Mouse (Mus musculus) colon, adult 2 months (tissue): ENCODE measurements around the gene Dkkl1. TPM values are rescaled to one million over a fixed set of nuclear protein-coding genes. Genes with fewer than 3 reads are reported as not detected.

Experiments used
- polyA plus RNA-seq: library from polyadenylated mRNA; depleted of rRNA; stranded (reverse); fragments of >200 nt; gene quantifications from 2 replicates; pipeline ENCODE4 v1.2.3, GENCODE M21; 2012; rRNA removed

Dkkl1 gene
- 1.3 and 2.3 TPM in 2 replicates for polyA plus RNA-seq

DNA sequence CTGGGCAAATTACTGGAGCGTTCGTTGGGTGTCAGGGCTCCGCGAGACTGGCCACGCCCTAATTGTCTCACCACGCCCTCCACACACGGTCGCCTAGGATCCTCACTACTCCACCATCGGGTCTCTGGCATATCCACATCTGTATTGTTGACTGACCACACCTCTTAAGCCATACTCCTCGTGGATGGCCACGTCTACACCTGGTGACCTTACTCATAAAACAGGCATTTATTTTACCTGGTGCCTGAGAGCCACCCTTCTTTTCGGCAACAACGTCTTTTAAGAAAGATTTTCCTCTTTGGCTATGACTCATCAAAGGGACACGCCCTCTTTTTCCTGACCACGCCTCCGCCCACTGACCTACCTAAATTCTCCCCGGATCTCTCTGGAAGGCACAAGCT, at the start of gene Dkkl1:
Gene Dkkl1, minus strand, starts transcription at position 297 of the 401 bp plus-strand sequence.

GRCm38 (mm10) chr7:45240633-45241388, 28.9 kb upstream of the Dkkl1 start, which contains the start of gene Slc6a16:
Slc6a16 (plus strand) TSS chr7:45241085.

GRCm38 (mm10) chr7:45238723-45239496, 27.0 kb upstream of the Dkkl1 start, which contains the start of gene Cd37:
Cd37 (minus strand) TSS chr7:45239115.

DNA sequence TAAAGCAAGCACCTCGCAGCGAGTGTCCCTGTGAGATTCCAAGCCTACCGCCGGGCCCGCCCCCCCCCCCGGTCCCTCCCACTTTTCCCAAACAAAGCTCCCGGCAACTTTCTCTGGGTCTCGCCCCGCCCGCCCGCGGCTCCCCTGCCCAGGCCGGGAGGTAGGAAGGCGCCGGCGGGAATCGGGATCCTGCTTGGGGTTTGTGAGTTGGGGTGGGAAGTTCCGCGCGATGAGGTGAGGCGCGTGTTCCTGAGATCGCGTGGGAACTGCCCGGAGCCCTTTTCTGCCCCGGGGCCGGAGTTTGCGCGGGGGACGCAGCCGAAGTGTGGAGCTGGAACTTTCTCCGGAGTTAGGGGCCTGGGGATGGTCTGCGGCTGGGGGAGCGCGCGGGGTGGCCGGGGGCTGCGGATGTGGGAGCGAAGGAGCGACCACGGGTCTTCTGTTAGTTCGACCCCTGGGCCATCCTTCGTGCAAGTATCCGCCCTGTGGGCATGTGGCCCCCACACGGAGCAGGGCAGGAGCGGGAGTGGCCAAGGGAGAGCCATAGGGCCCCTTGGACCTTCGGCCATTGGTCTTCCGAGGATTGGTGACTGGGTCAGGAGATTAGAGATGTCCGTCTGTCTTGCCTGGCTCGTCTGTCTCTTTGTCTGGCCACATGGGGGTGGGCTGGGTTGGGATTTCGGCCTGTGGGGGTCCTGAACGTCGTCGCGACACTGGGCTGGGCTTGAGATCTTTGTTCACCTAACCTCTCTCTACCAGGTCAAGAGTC, 3.9 kb upstream of the Dkkl1 start, which contains the start of gene Tead2:
Gene Tead2, plus strand, starts transcription at position 81 of the 769 bp plus-strand sequence.

GRCm38 (mm10) chr7:45204380-45205143, 7.4 kb downstream of the Dkkl1 start, which contains the start of gene Ccdc155:
Ccdc155 (minus strand) TSS chr7:45204892.

DNA sequence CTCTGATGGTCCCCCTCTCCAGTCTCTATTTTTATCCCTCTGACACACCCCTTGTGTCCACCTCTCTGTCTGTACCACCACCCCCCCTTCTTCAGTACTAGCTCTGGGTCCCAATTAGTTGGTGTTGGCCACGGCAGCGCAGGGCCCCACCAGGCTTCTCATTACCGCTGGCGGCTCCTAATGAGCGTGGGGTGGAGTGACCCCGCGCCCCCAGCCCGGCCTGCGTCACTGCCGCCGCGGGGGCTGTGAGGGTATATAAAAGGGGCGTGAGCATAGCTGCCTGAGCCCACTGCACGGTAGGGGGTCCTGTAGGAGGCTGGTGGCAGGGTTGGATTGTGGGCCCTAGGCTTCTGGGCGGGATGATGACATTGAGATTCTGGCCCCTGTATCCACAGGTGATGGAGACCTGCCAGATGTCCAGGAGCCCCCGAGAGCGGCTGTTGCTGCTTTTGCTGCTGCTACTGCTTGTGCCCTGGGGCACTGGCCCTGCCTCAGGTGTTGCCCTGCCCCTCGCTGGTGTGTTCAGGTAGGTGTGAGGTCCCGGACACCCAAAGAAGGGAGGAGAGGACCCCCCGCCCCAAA, 31.0 kb downstream of the Dkkl1 start, which contains the start of gene Pth2:
Gene Pth2, plus strand, starts transcription at position 100 of the 582 bp plus-strand sequence.

GRCm38 (mm10) chr7:45179469-45179868, 32.5 kb downstream of the Dkkl1 start, which contains the start of gene Gfy:
Gfy (minus strand) TSS chr7:45179569.

GRCm38 (mm10) chr7:45163735-45164490, 48.0 kb downstream of the Dkkl1 start, which contains the start of gene Slc17a7:
Slc17a7 (plus strand) TSS chr7:45163949.

Other genes starting within 250 kb of the Dkkl1 start
- gene Cpt1c, start 237.3 kb downstream of the Dkkl1 start, polyA plus RNA-seq, result 14.6 and 20.4 TPM in 2 replicates
- 75.9 and 81.7 TPM in 2 replicates for gene Prmt1, start 225.6 kb downstream of the Dkkl1 start, polyA plus RNA-seq
- gene Irf3, start 214.5 kb downstream of the Dkkl1 start, polyA plus RNA-seq, result 114 and 134 TPM in 2 replicates
- 32.2 and 35.0 TPM in 2 replicates for gene Bcl2l12, start 213.4 kb downstream of the Dkkl1 start, polyA plus RNA-seq
- gene Scaf1, start 195.8 kb downstream of the Dkkl1 start, polyA plus RNA-seq, result 82.6 and 102 TPM in 2 replicates
- gene Rras, start 194.2 kb downstream of the Dkkl1 start, polyA plus RNA-seq, result 123 and 160 TPM in 2 replicates
- 7.7 and 10.0 TPM in 2 replicates for gene Prr12, start 159.3 kb downstream of the Dkkl1 start, polyA plus RNA-seq
- 98.1 and 100 TPM in 2 replicates for gene Nosip, start 149.7 kb downstream of the Dkkl1 start, polyA plus RNA-seq
- gene Prrg2, start 149.5 kb downstream of the Dkkl1 start, polyA plus RNA-seq, result 140 and 174 TPM in 2 replicates
- 118 and 163 TPM in 2 replicates for gene Rcn3, start 119.9 kb downstream of the Dkkl1 start, polyA plus RNA-seq
- gene Fcgrt, start 108.3 kb downstream of the Dkkl1 start, polyA plus RNA-seq, result 83.0 and 96.0 TPM in 2 replicates
- 149 and 231 TPM in 2 replicates for gene Rps11, start 87.7 kb downstream of the Dkkl1 start, polyA plus RNA-seq
- 1,458 and 1,702 TPM in 2 replicates for gene Rpl13a, start 83.4 kb downstream of the Dkkl1 start, polyA plus RNA-seq
- 0.47 and 0.50 TPM in 2 replicates for gene Gm45713, start 75.9 kb downstream of the Dkkl1 start, polyA plus RNA-seq
- gene Flt3l, start 75.7 kb downstream of the Dkkl1 start, polyA plus RNA-seq, result 43.2 and 54.5 TPM in 2 replicates
- gene Pih1d1, start 57.8 kb downstream of the Dkkl1 start, polyA plus RNA-seq, result 54.6 and 63.2 TPM in 2 replicates
- 107 and 124 TPM in 2 replicates for gene Aldh16a1, start 57.6 kb downstream of the Dkkl1 start, polyA plus RNA-seq
- gene Slc17a7, start 48.2 kb downstream of the Dkkl1 start, polyA plus RNA-seq, result 0.09 and 0.20 TPM in 2 replicates
- gene Gfy, start 32.6 kb downstream of the Dkkl1 start, polyA plus RNA-seq, result not detected in 2 replicates
- not detected in 2 replicates for gene Pth2, start 31.2 kb downstream of the Dkkl1 start, polyA plus RNA-seq
- 0.05 TPM in 1 of 2 replicates, not detected in the other for gene Ccdc155, start 7.3 kb downstream of the Dkkl1 start, polyA plus RNA-seq
- gene Tead2, start 3.6 kb upstream of the Dkkl1 start, polyA plus RNA-seq, result 10.7 and 13.9 TPM in 2 replicates
- 34.3 and 38.4 TPM in 2 replicates for gene Cd37, start 27.0 kb upstream of the Dkkl1 start, polyA plus RNA-seq
- not detected in 2 replicates for gene Slc6a16, start 28.9 kb upstream of the Dkkl1 start, polyA plus RNA-seq
- not detected in 2 replicates for gene Slc6a21, start 65.4 kb upstream of the Dkkl1 start, polyA plus RNA-seq
- 204 and 260 TPM in 2 replicates for gene Trpm4, start 121.6 kb upstream of the Dkkl1 start, polyA plus RNA-seq
- gene Hrc, start 123.1 kb upstream of the Dkkl1 start, polyA plus RNA-seq, result 0.21 and 0.75 TPM in 2 replicates
- gene Ppfia3, start 154.9 kb upstream of the Dkkl1 start, polyA plus RNA-seq, result 103 and 110 TPM in 2 replicates
- 4.7 and 8.2 TPM in 2 replicates for gene Lin7b, start 158.4 kb upstream of the Dkkl1 start, polyA plus RNA-seq
- gene Snrnp70, start 183.6 kb upstream of the Dkkl1 start, polyA plus RNA-seq, result 207 and 209 TPM in 2 replicates
- 0.08 and 0.09 TPM in 2 replicates for gene Kcna7, start 193.5 kb upstream of the Dkkl1 start, polyA plus RNA-seq
- 0.21 and 0.22 TPM in 2 replicates for gene Ntf5, start 201.5 kb upstream of the Dkkl1 start, polyA plus RNA-seq
- gene Lhb, start 208.7 kb upstream of the Dkkl1 start, polyA plus RNA-seq, result not detected in 2 replicates
- 33.2 and 35.8 TPM in 2 replicates for gene Gys1, start 222.7 kb upstream of the Dkkl1 start, polyA plus RNA-seq
- gene Ruvbl2, start 225.9 kb upstream of the Dkkl1 start, polyA plus RNA-seq, result 65.6 and 70.4 TPM in 2 replicates
- gene Ftl1, start 247.7 kb upstream of the Dkkl1 start, polyA plus RNA-seq, result 2,990 and 3,309 TPM in 2 replicates